Mouse (Mus musculus) lung, adult 2 months (tissue): ENCODE measurements around the gene Ube3a.

Source experiments
- CTCF ChIP-seq: fragments of 200-500 bp; IDR thresholded peaks from 2 replicates; pipeline ENCODE4 v1.5.1; 2011; ENCODE audit warnings: mild to moderate bottlenecking, low read length, control low read depth; ENCODE audit not compliant: insufficient read depth
- POLR2A ChIP-seq: fragments of 200-500 bp; IDR thresholded peaks from 2 replicates; pipeline ENCODE4 v1.6.1; 2011; ENCODE audit warnings: low read depth, mild to moderate bottlenecking, control low read depth, low read length, borderline replicate concordance; ENCODE audit errors: extremely low read depth

DNA sequence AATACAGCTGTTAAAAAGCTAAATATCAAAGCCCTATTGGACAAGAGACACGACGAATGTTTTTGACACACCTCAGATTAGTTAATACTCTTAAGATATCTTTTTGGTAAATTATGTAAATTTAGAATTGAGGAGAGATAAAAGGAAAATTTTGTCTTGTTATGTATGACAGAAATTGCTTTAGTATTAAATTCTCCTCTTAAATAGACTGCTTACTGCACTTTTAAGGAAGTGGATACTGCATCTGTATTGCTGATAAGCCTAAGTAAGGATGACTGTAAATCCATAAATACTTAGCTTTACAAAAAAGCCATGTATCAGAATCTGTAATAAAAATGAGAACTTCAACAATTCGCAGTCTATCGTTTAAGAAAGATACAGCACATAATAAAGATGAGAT is 1.8 kb downstream of the Ube3a start:
- TF ChIP-seq CTCF = no peak
- no peak for TF ChIP-seq POLR2A
